Mouse (Mus musculus) kidney, adult 2 months (tissue): ENCODE measurements around the gene Echs1.

Experiments used
- CTCF ChIP-seq: fragments of 200-500 bp; conservative IDR thresholded peaks from 2 replicates; pipeline ENCODE4 v1.5.1; 2011; ENCODE audit warnings: low read depth, mild to moderate bottlenecking, control low read depth, low read length, moderate library complexity, mixed read lengths; ENCODE audit not compliant: insufficient read depth, insufficient read length
- POLR2A ChIP-seq: fragments of 200-500 bp; IDR thresholded peaks from one replicate; pipeline ENCODE4 v1.6.1; 2011; ENCODE audit warnings: low read depth, low read length, control low read depth

DNA sequence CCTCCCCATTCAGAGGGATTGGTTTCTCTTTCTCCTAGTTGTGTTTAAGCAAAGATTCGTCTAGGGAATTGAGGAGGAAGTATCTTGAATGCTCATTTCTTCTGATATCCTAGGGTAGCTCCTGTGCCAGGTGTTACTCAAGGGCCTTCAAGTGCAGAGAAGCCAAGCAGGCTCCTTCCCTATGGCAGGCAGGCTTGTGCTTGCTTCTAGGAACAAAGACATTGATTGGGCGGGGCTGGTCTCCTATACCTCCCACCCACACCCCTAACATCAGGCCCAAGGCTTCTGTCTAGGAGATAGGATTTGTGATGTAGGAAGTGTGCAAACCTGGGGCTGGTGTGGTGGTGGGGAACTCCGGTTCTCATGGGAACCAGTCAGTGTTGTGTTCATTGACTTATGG, 10.7 kb upstream of the Echs1 start:
- no peak for TF ChIP-seq POLR2A
- no peak for TF ChIP-seq CTCF
